Mouse (Mus musculus): ENCODE results near the gene Pkd1.

DNA sequence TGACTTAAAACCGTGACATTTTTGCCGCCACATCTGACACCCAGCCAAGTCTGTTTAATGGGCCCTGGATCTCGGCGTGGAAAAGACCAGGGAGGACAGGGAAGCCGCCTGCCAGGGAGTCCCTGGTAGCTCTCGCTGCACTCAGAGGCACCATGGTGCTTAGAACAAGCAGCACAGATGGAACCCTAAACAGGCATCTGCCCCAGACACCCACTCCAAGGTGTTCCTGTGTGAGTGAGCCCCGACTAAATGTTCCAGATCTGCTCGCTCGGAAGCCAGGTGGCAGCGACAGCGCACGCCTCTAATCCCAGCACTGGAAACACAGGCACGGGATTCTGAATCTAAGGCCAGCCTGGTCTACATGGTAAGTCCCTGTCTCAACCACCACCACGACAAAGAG is 80.4 kb downstream of the Pkd1 start:
- TF ChIP-seq CTCF (IDR thresholded peaks at IDR 0.05; ENCODE audit: low read depth, low read length): no peak
- TF ChIP-seq POLR2AphosphoS5 (IDR thresholded peaks at IDR 0.05; ENCODE audit: insufficient replicate concordance, low read depth, low read length): no peak

Measured in G1E (cell line).